Mouse (Mus musculus) embryo, embryonic 10.5 days (tissue): ENCODE data around the gene Mical2.

Experiments used
- DNase-seq: peaks from one replicate; pipeline ENCODE4 v3.0.0-alpha.2; 2015; ENCODE audit warnings: low spot score

Mical2 gene

DNA sequence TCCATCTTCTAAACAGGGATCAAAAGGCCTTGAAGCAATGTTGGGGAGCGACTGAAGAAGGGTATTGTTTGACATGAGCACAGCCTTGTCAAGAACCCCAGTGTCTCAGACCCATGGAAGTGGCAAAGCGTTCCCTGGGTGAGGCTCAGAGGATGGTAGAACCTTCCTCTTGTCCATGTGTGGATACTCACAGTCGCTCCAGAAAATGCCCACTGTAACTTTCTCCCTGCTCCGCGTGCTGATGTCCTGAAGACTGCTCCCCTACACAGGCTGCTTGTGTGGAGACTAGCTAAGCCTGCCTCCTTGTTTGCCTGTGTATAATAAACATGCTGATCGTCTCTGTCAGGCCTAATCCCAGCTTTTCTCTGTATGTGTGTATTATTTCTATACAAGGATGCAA, 228.7 kb downstream of the Mical2 start:
- DNase-seq: no peak

DNA sequence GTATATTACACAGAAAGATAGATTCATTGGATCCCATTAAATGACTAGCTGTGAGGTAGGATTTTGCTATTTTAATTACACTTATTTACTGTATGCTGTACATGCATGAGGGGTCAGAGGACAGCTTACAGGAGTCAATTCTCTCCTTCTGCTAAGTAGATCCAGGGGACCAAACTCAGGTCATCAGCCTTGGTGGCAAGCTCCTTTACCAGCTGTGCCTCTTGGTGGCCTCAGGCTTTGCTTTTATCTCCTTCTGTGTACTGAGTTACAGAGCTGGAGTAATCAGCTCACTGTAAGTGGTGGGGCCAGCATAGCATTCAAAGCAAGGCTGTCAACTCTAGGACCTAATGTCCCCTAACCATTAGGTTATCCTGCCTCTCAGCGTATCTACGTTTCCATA, 229.3 kb downstream of the Mical2 start:
- DNase-seq: no peak

DNA sequence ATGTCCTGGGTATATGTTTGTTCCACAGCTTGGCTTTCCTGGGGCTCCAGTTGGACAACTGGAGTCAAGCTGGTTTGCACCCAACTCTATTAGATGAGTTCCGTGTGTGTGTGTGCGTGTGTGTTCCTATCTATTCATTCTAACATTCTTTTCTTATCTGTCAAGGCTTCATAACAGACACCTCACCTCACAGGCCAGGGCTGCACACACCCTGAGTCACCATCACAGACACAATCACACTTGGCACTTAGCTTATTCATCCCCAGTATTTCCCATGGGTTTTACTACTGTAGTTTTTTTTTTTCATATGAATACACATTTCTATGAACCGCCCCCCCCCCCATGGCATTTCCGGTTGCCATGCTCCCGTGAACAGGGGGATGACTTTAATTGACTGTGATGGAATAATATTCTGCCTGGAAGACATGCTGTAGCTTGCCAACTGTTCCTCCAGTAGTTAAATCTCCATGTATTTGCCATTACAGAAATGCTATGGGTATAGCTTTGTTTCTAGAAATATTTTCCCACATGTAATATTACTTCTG, 230.0 kb downstream of the Mical2 start:
- DNase-seq: no peak

DNA sequence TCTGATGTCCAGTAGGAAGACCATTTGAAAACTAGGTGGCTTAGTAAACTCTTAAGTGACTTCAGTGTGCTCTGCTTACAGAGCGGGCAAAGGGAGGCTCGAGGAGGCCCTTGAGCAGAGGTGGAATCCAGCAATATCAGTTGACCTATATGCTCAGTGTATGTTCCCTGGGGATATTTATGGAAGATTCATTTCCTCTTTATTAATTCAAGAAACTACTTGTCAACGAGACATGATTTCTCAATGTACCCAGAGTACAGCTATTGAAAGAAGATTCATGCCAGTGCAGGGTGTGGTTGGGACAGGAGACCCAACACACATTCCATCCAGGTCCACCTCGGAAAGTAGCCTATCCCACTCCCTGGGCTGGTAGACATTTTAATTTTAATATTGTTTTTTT, 231.7 kb downstream of the Mical2 start:
- DNase-seq: no peak

DNA sequence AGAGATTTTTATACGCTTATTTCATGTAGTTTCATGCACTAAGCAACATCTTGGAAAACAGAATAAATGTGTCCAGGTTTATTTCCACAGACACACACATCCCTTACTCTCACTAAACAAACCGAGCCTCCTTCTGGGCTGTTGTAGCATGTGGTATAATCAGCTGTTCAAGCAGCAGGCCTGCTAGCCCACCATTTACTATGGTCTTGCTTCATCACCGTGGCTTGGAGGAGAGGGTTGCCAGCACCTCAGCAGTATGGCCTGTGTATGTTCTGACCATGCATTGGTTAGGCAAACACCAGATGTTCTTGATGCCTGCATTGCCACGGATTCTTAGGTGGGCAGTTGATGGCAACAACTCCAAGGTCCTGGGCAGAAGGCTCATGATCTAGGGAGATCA, 232.3 kb downstream of the Mical2 start:
- DNase-seq: no peak

DNA sequence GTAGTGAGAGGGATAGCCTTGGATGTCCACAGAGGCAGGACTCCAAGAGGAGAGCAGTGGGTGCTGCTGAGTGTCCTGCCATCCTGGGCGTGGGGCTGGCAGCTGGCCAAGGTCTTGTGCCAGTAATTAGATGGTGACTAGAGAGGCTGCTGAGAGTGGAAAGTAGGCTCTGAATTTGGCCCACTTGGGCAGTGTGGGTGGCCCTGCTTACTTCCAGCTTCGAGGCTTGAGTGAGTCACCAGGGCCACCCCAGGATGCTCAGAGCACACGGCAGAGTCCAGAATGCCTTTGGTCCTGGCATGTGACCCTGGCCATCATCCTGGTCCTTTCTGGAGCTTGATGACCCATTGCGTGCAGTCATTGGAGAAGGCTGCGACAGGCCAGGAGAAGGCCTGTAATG, 232.8 kb downstream of the Mical2 start:
- DNase-seq: no peak
